Mouse (Mus musculus): ENCODE data around the gene Kcnab2. TPM values are rescaled to one million over a fixed set of nuclear protein-coding genes. Genes with fewer than 3 reads are reported as not detected.

The Kcnab2 gene
- total RNA-seq, 2 experiments from 2014 or later, result 2.1 to 4.2 TPM

Other genes starting within 250 kb of the Kcnab2 start
- gene Gpr153, start 203.6 kb downstream of the Kcnab2 start, total RNA-seq (2021), result 10 to 100 TPM; 19.9 to 20.6 TPM
- not detected for gene Hes3, start 186.2 kb downstream of the Kcnab2 start, total RNA-seq (2021)
- gene Icmt, start 180.6 kb downstream of the Kcnab2 start, total RNA-seq (2021), result 10 to 100 TPM; 25.9 to 27.2 TPM
- 10 to 100 TPM; 84.5 to 95.8 TPM for gene Rnf207, start 158.9 kb downstream of the Kcnab2 start, total RNA-seq (2021)
- gene Rpl22, start 152.1 kb downstream of the Kcnab2 start, total RNA-seq (2021), result 100 to 1,000 TPM; 223 to 252 TPM
- under 1 TPM; 0.10 to 0.60 TPM for gene Chd5, start 139.2 kb downstream of the Kcnab2 start, total RNA-seq (2021)
- gene Nphp4, start 1.2 kb downstream of the Kcnab2 start, total RNA-seq (2021), result 1 to 10 TPM; 1.8 to 2.3 TPM

All from heart, postnatal 14 days (tissue).